Mouse (Mus musculus) embryonic stem cell, embryonic (primary cell): ENCODE measurements around the gene Cdhr2.

Experiments used
- CTCF ChIA-PET, 4 experiments: fragments of 300-600 bp in 2 of 4; fragments of 350-600 bp in 2 of 4; sonication (Branson Sonifier 250); formaldehyde crosslinking; loops; one replicate each; lab custom pipeline; 2022; ENCODE audit warnings: inconsistent platforms in 2 of 4; lab: Charles Lee
- POLR2A ChIA-PET, 4 experiments: fragments of 300-600 bp in 2 of 4; fragments of 350-600 bp in 2 of 4; sonication (Branson Sonifier 250); formaldehyde crosslinking; loops; one replicate each; lab custom pipeline; 2022; ENCODE audit warnings: antibody characterized with exemption in 4 of 4, inconsistent platforms in 1 of 4; lab: Charles Lee

The Cdhr2 gene

DNA sequence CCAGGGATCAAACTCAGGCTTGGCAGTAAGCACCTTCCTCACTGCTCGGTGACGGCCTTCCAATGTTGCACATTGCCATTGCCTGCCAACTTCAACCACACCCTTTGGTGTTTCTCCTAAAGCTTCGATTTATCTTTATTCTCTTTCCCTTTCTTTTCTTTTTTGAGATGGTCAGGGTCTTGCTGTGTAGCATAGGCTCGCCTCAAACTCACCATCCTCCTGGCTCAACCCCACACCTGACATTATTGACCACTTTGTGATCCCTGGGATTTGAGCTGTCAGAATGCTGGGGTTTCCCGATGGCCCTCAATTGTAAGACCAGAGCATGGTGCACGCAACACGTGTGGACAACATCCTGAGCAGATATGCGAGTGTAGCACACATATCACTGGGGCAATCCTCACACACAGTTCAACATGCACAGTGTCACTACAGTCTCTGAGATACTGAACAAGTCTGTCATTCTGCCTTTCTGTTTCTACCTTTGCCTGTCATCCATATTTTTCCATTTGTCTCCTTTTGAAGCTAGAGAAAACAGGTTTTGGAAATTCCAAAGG lies 55.0 kb downstream of the Cdhr2 start:
- CTCF ChIA-PET, result interaction anchor here in 1 of 4 experiments (0.7 kb wide), 1 partner anchor 915 kb away, joined by 7 read pairs; no protein-coding TSS in a partner anchor
- POLR2A ChIA-PET, result interaction anchor here in 2 of 4 experiments (0.6 to 1.2 kb wide), 2 partner anchors 12 to 60 kb away, joined by 3 to 5 read pairs; no protein-coding TSS in a partner anchor

DNA sequence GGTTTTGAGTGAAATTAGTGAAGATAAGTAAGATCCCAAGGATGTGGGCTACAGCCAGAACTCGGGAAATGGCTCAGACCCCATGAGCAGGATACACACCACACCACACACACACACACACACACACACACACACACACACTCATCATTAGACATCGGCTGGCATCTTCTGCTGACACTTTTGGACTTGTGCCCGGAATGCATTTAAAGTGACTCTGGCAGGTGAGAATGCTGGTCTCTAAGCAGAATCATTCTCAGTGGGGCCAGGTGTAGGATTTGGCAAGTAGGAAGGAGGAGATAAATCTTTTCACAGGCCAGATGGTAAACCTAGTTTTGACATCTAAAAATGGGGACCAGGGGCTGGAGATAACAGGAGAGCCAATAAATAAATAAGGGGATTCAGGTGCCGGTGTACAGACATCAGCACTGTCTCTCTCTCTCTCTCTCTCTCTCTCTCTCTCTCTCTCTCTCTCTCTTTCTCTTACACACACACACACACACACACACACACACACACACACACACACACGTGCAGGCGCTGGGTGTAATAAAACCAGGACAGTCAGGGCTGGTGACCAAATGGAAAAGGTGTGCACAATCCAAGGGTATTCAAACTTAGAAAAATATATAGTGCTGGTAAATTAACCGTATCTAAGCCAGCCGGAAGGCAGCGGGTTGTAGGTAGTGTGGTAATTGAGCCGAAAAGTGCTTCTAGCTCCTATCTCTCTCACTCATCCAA lies 56.0 kb downstream of the Cdhr2 start:
- POLR2A ChIA-PET, result interaction anchor here in 3 of 4 experiments (0.6 to 1.6 kb wide), 9 partner anchors 9 to 688 kb away, joined by 3 to 9 read pairs (median 3); partner anchors contain the start of genes Sncb (in 2 of the 3), Eif4e1b (in 1 of the 3), Grk6 (in 1 of the 3) and Rnf44 (in 1 of the 3)
- CTCF ChIA-PET, result interaction anchor here (0.6 to 3.9 kb wide), 15 partner anchors 8 to 916 kb away, joined by 3 to 25 read pairs (median 5); partner anchors contain the start of genes Gprin1 (in 2 of the 4), Eif4e1b (in 1 of the 4), Rnf44 (in 1 of the 4) and Sncb (in 1 of the 4)

DNA sequence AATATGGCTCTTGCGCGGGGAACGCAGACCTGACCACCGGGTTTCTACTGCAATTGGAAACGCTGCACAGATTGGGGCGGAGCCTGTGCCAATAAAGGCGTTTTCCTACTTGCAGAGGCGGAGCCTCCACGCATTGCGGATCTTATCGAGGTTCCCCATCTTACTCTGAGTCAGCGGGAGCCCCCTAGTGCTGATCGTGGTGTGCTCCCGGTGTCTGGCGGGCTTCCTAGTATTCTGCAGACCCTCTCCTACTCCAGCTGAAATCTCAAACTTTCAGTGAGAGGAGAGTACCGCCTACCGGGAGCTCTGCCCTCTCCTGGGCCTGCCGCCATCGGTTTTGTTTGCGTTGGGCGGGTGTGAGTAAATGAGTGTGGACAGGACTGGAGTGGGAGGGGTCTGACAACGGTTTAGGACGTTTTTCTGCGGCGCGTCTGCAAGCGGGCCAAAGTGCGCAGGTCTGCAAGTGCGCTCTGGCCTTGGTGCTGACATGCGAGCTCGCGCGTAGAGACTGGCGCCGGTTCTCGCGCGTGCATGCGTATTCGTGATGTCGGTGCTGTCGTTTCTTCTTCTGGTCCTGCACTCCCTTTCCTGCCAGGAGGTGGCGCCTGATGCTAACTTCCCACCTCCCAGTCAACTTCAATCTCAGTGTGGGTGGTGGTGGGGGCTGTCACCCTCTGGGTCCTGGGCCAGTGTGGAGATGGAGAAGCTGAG lies 56.9 kb downstream of the Cdhr2 start:
- POLR2A ChIA-PET, result interaction anchor here in 3 of 4 experiments (0.6 to 2.4 kb wide), 25 partner anchors 8 to 778 kb away, joined by 3 to 17 read pairs (median 3); partner anchors contain the start of genes Sncb (in 3 of the 3), Eif4e1b (in 2 of the 3), Rnf44 (in 2 of the 3) and Tspan17 (in 2 of the 3)

DNA sequence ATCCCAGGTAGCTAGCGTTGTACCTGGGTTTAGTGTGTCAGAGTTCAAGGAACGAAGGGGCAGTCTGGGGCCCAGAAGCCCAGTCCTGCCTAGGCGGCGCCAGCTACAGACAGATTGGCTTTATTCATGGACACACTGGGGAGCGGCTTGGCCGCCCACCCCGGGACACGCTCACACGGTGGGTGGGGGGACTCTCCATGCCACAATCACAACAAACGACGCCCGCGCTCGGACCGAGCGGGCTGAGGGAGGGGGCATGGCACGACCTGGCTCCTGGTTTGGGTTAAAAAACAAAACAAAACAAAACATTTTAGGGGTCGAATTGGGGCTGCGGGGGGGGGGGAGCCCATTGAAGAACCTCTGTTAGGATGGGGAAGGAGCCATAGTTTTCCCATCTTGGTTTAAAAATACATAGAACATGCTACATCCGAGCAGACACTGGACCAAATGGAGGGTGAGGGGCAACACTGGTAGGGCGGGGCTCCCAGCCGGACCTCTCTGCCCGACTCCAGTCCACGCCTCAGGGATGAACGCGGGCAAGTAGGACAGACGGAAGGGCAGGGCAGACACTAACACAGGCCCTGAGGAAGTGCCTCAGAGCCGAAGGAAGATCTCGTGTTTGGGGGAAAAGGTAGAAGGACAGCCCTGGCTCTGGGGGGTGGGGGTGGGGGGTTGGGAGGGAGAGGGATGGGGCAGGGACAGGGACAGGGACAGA lies 57.7 kb downstream of the Cdhr2 start:
- ChIA-PET POLR2A (interaction anchor here in 3 of 4 experiments (0.6 to 2.4 kb wide), 22 partner anchors 8 to 777 kb away, joined by 3 to 17 read pairs (median 3); partner anchors contain the start of genes Eif4e1b (in 2 of the 3), Rnf44 (in 2 of the 3), Sncb (in 2 of the 3) and Tspan17 (in 2 of the 3)), CTCF (interaction anchor here (0.5 to 3.9 kb wide), 41 partner anchors 8 to 634 kb away, joined by 3 to 25 read pairs (median 4); partner anchors contain the start of genes Sncb (in 3 of the 4), Eif4e1b (in 2 of the 4), Gprin1 (in 2 of the 4) and Tspan17 (in 2 of the 4))

More for the DNA sequence above, 56.9 kb downstream of the Cdhr2 start:
- CTCF ChIA-PET, result interaction anchor here (0.5 to 3.9 kb wide), 44 partner anchors 8 to 635 kb away, joined by 3 to 25 read pairs (median 4); partner anchors contain the start of genes Sncb (in 3 of the 4), Eif4e1b (in 2 of the 4), Gprin1 (in 2 of the 4) and Tspan17 (in 2 of the 4)

DNA sequence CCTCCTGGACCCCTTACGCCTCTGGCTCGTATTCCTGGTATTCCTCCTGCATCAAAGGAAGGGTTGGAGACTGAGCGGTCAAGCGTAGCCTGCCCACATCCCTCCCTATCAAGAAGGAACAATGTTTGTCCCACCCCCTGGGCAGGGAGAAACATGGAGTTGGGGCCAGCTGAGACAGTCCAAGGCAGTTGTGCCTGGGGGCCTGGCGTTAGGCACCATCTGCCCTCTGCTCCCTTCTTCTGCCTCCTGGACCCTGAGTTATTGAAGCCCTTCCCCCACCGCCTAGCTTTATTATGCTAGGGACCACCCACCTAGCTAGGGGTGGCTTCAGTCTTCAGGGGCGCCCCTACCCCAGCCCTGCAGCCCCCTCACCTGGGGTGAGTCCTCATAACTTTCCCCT lies 58.2 kb downstream of the Cdhr2 start:
- CTCF ChIA-PET, result interaction anchor here in 2 of 4 experiments (0.5 to 3.9 kb wide), 5 partner anchors 30 to 453 kb away, joined by 3 to 25 read pairs (median 4); partner anchors contain the start of gene Tspan17 (in 1 of the 2)
- POLR2A ChIA-PET, result interaction anchor here in 2 of 4 experiments (0.9 to 2.4 kb wide), 3 partner anchors 23 to 30 kb away, joined by 3 to 11 read pairs (median 3); partner anchors contain the start of gene Tspan17 (in 1 of the 2)

DNA sequence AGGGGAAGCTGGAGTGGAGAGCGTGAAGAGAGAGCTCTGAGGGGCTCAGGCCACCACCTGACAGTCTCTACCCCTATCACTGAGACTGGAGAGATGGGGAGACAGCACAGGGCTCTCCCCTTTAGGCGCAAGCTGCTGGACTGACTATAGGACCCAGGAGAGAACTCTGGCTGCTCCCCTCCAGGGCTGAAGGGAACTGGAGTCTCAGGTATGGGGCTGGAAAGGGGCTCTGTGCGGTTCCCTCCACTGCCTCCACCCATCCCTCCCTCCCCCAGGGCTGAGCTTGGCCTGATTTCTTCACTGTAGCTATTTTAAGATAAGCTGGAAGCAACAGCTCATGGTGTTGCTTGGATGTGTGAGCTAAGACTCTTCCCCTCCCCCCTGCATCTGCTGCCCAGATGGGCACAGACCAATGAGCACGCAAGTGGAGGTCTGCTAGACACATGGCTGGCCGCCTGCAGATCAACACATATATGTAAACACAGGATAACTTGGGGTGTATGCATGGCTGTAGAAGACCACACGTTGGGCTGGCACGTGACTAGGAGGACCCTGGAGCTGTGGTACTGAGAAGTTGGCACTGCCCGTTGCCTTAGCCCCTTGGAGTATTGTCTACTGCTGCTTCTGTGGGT lies 59.0 kb downstream of the Cdhr2 start:
- CTCF ChIA-PET, result interaction anchor here in 3 of 4 experiments (0.5 to 3.9 kb wide), 7 partner anchors 35 to 376 kb away, joined by 3 to 25 read pairs (median 3); no protein-coding TSS in a partner anchor
- POLR2A ChIA-PET, result interaction anchor here in 2 of 4 experiments (0.9 to 2.4 kb wide), 4 partner anchors 23 to 30 kb away, joined by 3 to 11 read pairs (median 4); partner anchors contain the start of genes Eif4e1b (in 1 of the 2) and Tspan17 (in 1 of the 2)

DNA sequence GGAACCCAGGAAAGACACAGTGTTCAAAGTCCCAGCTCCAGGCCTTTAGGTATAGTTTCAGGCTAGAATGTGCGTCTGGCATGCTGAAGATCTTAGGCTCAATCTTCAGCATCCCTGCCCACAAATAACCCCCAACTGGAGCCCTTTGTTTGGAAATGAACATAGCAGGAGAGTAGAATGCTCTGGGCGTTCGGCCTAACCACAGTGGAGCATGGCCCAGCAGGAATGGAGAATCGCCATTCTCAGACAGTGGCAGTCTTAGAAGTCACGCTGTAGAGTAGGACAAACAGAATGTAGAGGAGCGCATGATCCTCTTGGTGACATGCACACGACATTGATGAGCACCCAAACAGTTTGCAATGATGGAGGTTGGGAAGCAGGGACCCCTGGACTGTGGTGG lies 59.6 kb downstream of the Cdhr2 start:
- POLR2A ChIA-PET, result interaction anchor here in 2 of 4 experiments (0.5 to 1.4 kb wide), 2 partner anchors 22 to 734 kb away, joined by 3 to 6 read pairs; partner anchors contain the start of gene Eif4e1b (in 1 of the 2)

DNA sequence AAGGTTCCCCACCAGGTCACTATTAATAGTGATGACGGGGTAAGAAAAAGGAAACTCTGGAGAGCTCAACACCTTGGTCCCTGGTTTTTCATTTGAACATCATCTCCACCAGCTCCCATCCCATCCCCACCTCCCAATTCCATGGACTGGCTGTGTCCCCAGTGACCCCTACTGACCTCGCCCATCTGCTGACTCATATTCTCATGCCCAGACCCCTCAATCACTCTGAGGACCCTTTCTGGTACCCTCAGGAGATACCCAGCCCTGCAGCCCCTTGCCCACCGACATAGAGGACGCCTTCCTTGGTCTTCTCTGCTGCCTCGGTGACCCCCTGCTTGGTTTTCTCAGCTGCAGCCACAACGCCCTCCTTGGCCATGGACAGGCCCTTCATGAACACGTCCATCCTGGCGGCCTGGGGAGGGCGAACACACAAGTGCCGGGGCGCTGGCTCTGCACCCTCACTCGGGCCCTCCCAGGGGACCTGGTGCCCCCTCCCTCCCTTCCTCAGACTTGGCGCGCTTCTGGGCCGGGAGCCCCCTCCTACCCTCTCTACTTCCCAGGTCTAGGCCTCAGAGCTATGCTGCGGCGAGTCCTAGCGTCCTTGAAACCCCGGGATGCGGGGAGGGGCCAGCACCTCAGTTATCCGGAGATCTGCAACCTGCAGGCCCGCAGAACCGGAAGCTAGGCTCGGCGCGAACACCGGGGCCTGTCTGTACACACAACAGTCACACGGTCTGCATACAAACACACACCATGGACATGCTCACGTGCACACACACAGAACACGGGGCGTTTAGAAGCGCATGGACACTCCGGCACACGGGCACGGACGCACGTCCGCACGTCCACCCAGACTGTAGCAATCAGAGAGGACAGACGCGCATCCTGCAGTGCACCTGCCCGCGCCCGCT lies 64.3 kb downstream of the Cdhr2 start:
- POLR2A ChIA-PET, result interaction anchor here (0.6 to 2.9 kb wide), 23 partner anchors 7 to 654 kb away, joined by 3 to 17 read pairs (median 4); partner anchors contain the start of genes Tspan17 (in 3 of the 4), Eif4e1b (in 2 of the 4), Lman2 (in 1 of the 4) and Rnf44 (in 1 of the 4)
- CTCF ChIA-PET, result interaction anchor here (0.5 to 2.8 kb wide), 33 partner anchors 7 to 679 kb away, joined by 3 to 27 read pairs (median 4); partner anchors contain the start of genes Eif4e1b (in 3 of the 4), Tspan17 (in 2 of the 4) and Grk6 (in 1 of the 4)

More for the DNA sequence above, 59.6 kb downstream of the Cdhr2 start:
- CTCF ChIA-PET, result interaction anchor here in 3 of 4 experiments (0.5 to 3.9 kb wide), 6 partner anchors 38 to 1485 kb away, joined by 3 to 25 read pairs (median 3); no protein-coding TSS in a partner anchor

DNA sequence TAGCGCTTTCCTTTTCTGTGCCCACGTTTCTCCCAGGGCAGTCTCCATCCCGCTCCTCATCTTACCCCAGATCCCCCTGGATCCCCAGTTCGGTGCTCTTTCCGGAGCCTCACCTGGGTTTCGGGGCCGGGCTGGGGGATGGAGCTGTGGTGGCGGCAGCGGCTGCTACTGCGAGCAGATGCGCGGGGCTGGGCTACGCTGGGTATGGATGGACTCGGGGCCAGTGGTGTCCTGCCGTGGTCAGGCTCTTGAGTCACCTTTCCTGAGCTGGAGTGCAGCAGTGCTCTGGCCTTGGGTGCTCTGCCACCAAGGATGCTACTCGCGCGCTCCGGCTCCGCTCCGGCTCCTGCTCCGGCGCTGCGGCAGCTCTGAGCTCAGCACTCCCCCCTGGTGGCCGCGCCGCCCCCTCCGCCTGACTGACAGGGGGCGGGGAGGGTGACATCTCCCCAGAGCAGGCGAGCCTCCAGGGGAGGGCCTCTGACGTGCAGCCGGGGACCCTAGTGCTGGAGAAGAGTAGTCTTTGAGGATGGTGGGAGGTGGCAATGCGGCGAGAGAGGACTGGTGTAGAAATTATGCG lies 65.0 kb downstream of the Cdhr2 start, which contains the start of gene Sncb:
Gene Sncb, minus strand, starts transcription at position 404 of the 577 bp plus-strand sequence.
- ChIA-PET POLR2A (interaction anchor here (0.6 to 2.9 kb wide), 22 partner anchors 8 to 597 kb away, joined by 3 to 17 read pairs (median 3); partner anchors contain the start of genes Tspan17 (in 2 of the 4), Eif4e1b (in 1 of the 4), Lman2 (in 1 of the 4) and Rnf44 (in 1 of the 4)), CTCF (interaction anchor here (0.5 to 2.8 kb wide), 35 partner anchors 8 to 678 kb away, joined by 3 to 27 read pairs (median 4); partner anchors contain the start of genes Eif4e1b (in 2 of the 4), Tspan17 (in 2 of the 4) and Grk6 (in 1 of the 4))

DNA sequence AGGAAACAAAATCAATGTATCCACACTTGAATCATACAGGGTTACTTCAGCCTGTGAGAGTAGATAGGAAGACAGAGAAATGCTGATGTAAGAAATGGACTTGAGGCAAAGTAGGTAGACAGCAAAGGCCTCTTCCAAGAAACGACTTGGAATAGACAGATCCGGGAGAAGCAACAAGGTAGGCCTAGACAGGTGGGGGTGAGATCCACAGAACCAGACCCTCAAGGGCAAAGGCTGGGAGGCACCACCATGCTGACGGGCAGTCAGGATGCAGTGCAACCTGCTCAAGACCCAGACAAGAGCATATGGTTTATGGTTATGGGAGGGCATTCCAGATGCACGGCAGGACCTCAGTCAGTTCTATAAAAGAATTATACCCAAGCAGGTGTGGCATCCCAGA lies 65.8 kb downstream of the Cdhr2 start:
- ChIA-PET CTCF (interaction anchor here (0.5 to 2.8 kb wide), 27 partner anchors 9 to 581 kb away, joined by 3 to 27 read pairs (median 4); partner anchors contain the start of genes Eif4e1b (in 1 of the 4) and Tspan17 (in 1 of the 4)), POLR2A (interaction anchor here (0.8 to 2.9 kb wide), 14 partner anchors 9 to 596 kb away, joined by 3 to 17 read pairs (median 6); partner anchors contain the start of genes Tspan17 (in 2 of the 4), Lman2 (in 1 of the 4) and Rnf44 (in 1 of the 4))

DNA sequence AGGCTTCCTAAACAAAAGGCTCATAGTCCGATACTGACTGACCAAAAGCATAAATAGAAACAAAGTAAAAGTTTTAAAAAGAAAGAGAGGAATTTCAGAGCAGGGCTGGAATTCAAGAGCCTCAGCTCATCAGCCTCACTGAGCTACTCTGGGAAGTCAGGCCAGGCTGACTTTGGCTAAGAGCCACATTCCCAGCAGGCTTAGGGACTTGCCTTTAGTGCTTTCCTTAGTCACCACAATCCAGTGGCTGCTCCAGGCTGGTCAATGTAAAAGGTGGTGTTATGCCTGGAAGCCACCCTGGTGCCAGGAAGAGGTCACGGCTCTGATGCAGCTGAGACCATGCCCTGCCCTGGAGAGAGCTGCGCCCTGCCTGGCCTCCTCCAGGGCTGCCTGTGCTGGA lies 79.3 kb downstream of the Cdhr2 start:
- CTCF ChIA-PET, result interaction anchor here in 2 of 4 experiments (0.6 to 2.4 kb wide), 4 partner anchors 12 to 1091 kb away, joined by 4 to 15 read pairs (median 5); partner anchors contain the start of gene Sncb (in 1 of the 2)
- POLR2A ChIA-PET, result interaction anchor here in 2 of 4 experiments (0.8 to 4.3 kb wide), 4 partner anchors 11 to 36 kb away, joined by 3 to 34 read pairs (median 9); partner anchors contain the start of genes Sncb (in 1 of the 2) and Tspan17 (in 1 of the 2)

DNA sequence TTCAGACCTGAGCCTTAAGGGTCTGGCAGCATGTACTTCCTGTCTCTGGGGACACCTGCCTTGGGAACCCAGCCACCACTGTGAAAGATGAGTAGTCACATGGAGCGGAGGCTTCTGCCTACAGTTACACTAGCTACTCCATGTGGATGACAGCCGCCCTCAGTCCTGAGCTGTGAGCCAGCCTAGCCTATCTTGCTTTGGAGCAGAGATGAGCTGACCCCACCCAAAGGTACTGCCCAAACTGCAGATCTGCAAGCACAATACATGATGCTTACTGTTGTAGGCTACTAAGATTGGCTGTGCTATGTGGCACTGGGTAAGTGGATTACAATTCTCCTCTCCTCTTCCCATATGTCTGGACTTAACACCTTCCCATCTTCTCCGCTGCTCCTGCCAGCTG lies 79.8 kb downstream of the Cdhr2 start:
- CTCF ChIA-PET, result interaction anchor here in 2 of 4 experiments (0.6 to 2.4 kb wide), 3 partner anchors 12 to 1090 kb away, joined by 4 to 15 read pairs (median 5); partner anchors contain the start of gene Sncb (in 1 of the 2)
- POLR2A ChIA-PET, result interaction anchor here in 2 of 4 experiments (0.8 to 4.3 kb wide), 4 partner anchors 10 to 36 kb away, joined by 3 to 34 read pairs (median 9); partner anchors contain the start of genes Sncb (in 1 of the 2) and Tspan17 (in 1 of the 2)

DNA sequence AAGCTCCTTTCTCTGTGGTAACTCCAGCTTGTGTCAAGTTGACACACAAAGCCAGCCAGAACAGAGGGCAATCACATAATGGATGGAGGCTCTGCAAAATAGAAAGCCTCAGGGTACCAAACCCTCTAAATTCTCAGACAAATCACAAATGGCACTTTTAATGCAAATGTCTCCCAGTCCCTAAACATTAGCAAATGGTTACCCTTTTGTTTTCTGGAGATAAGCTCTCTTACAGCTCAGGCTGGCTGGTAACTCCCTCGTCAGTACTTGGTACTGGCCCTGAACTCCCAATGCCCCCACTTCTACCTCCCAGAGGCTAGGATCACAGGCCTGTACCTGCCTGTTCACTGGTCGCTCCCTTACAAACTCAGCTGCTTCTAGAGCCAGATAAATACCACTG lies 82.0 kb downstream of the Cdhr2 start:
- CTCF ChIA-PET, result interaction anchor here (0.6 to 3.9 kb wide), 13 partner anchors 9 to 720 kb away, joined by 3 to 21 read pairs (median 4); partner anchors contain the start of gene Sncb (in 3 of the 4)

More for the DNA sequence above, 82.0 kb downstream of the Cdhr2 start:
- POLR2A ChIA-PET, result interaction anchor here (0.5 to 4.3 kb wide), 27 partner anchors 8 to 407 kb away, joined by 3 to 34 read pairs (median 4); partner anchors contain the start of genes Sncb (in 2 of the 4) and Tspan17 (in 1 of the 4)
